Mouse (Mus musculus) E14TG2a.4 (cell line): ENCODE data around the gene Rnf212.

Experiments
- CTCF ChIP-seq: conservative IDR thresholded peaks from 2 replicates; pipeline ENCODE4 v1.5.1; 2014; ENCODE audit warnings: low read length
- NANOG ChIP-seq: IDR thresholded peaks from 2 replicates; pipeline ENCODE4 v1.6.1; 2014; ENCODE audit warnings: borderline replicate concordance, low read length, mixed read lengths

GRCm38 (mm10) chr5:108701341-108702021 lies 73.3 kb downstream of the Rnf212 start:
- TF ChIP-seq CTCF = no peak
- TF ChIP-seq NANOG = no peak
